Mouse (Mus musculus) C2C12 (cell line): ENCODE data around the gene Lsamp.

Experiments
- CEBPB ChIP-seq: IDR thresholded peaks from one replicate; pipeline ENCODE4 v1.6.1; 2011; ENCODE audit warnings: low read depth, mild to moderate bottlenecking, control low read depth, moderate library complexity
- CTCF ChIP-seq: IDR thresholded peaks from one replicate; pipeline ENCODE4 v1.5.1; 2011; ENCODE audit not compliant: control insufficient read depth, insufficient read depth, insufficient read length
- FOSL1 ChIP-seq: IDR thresholded peaks from one replicate; pipeline ENCODE4 v1.8.0; 2011; ENCODE audit warnings: mild to moderate bottlenecking, low read length; ENCODE audit not compliant: poor library complexity, insufficient read depth, severe bottlenecking
- MAX ChIP-seq: IDR thresholded peaks from one replicate; pipeline ENCODE4 v1.6.1; 2011; ENCODE audit warnings: mild to moderate bottlenecking, control low read depth
- MYOD1 ChIP-seq: IDR thresholded peaks from one replicate; pipeline ENCODE4 v1.6.1; 2011; ENCODE audit warnings: low read depth; ENCODE audit not compliant: control insufficient read depth, insufficient read length
- USF1 ChIP-seq: IDR thresholded peaks from one replicate; pipeline ENCODE4 v1.6.1; 2011; ENCODE audit warnings: low read depth, mild to moderate bottlenecking, control low read depth, moderate library complexity

DNA sequence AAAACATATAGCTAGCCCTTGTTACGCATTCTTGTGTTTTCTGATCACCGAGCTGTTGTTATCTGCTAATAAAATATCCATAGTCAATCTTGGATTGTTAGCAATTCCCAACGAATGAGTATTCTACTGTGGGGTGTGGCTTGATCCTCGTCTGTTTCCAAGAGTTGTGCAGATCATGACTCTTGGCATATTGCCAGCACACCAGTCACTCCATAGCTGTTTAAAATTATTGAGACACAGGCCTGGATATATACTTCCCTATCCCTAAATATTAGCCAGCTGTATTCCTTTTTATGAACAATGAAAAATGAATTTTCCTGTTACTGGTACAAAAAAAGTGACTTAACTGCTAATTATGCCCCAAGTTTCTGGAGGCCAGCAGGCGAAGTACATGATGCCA is 897.8 kb downstream of the Lsamp start:
- TF ChIP-seq USF1, result no peak
- no peak for TF ChIP-seq CTCF
- TF ChIP-seq MAX, result no peak
- TF ChIP-seq MYOD1, result no peak
- TF ChIP-seq CEBPB, result no peak
- no peak for TF ChIP-seq FOSL1
